Mouse (Mus musculus) MEL (cell line): ENCODE measurements around the gene Ifitm3. TPM values are rescaled to one million over a fixed set of nuclear protein-coding genes. Genes with fewer than 3 reads are reported as not detected.

Source experiments
- DNase-seq: peaks from one replicate; pipeline ENCODE4 v3.0.0; 2011; ENCODE audit warnings: low read depth, low spot score
- H3K27ac ChIP-seq: 2 replicates; pipeline ENCODE4 v1.5.1; 2012; ENCODE audit warnings: low read depth, mild to moderate bottlenecking, control low read depth, low read length, moderate library complexity; ENCODE audit not compliant: control insufficient read depth
- H3K27me3 ChIP-seq, 2 experiments: fragments of 150-350 bp in 1 of 2; sonication (generic) in 1 of 2; 2 replicates each; pipeline ENCODE4 v1.6.1; 2012; ENCODE audit warnings: low read length in 2 of 2, mild to moderate bottlenecking in 2 of 2, improper control_type of control experiment in 1 of 2, moderate library complexity in 1 of 2; ENCODE audit not compliant: insufficient read depth in 2 of 2, control insufficient read depth in 1 of 2
- H3K36me3 ChIP-seq, 2 experiments: 2 replicates each; pipeline ENCODE4 v1.6.1; 2012 to 2014; ENCODE audit warnings: low read length in 2 of 2, improper control_type of control experiment in 1 of 2, inconsistent platforms in 1 of 2, mild to moderate bottlenecking in 1 of 2; ENCODE audit not compliant: insufficient read depth in 2 of 2, control insufficient read depth in 1 of 2
- H3K4me1 ChIP-seq, 2 experiments: fragments of 150-350 bp in 1 of 2; sonication (generic) in 1 of 2; 2 replicates each; pipeline ENCODE4 v1.6.1; 2012; ENCODE audit warnings: low read length in 2 of 2, improper control_type of control experiment in 1 of 2, mild to moderate bottlenecking in 1 of 2; ENCODE audit not compliant: insufficient read depth in 2 of 2, control insufficient read depth in 1 of 2
- H3K4me3 ChIP-seq, 2 experiments: fragments of 150-350 bp in 1 of 2; sonication (generic) in 1 of 2; 2 replicates each; pipeline ENCODE4 v1.5.1; 2012; ENCODE audit warnings: low read depth in 2 of 2, low read length in 2 of 2, mild to moderate bottlenecking in 2 of 2, moderate library complexity in 2 of 2, control low read depth in 1 of 2, improper control_type of control experiment in 1 of 2; ENCODE audit not compliant: control insufficient read depth in 1 of 2, insufficient read depth in 1 of 2
- H3K79me2 ChIP-seq: 2 replicates; pipeline ENCODE4 v1.6.1; 2012; ENCODE audit warnings: mild to moderate bottlenecking, low read length, moderate library complexity; ENCODE audit not compliant: control insufficient read depth, poor library complexity, insufficient read depth
- H3K9ac ChIP-seq: 2 replicates; pipeline ENCODE4 v1.6.1; 2012; ENCODE audit warnings: low read depth, mild to moderate bottlenecking, control low read depth, low read length, moderate library complexity; ENCODE audit not compliant: control insufficient read depth, poor library complexity, severe bottlenecking
- H3K9me3 ChIP-seq: fragments of 150-350 bp; sonication (generic); replicated peaks from 2 replicates; pipeline ENCODE4 v1.6.1; 2012; ENCODE audit warnings: mild to moderate bottlenecking, low read length, improper control_type of control experiment, moderate library complexity; ENCODE audit not compliant: insufficient read depth
- CHD1 ChIP-seq: IDR thresholded peaks from 2 replicates; pipeline ENCODE4 v1.6.1; 2012; ENCODE audit warnings: low read depth, mild to moderate bottlenecking, inconsistent platforms, low read length, improper control_type of control experiment
- ETS1 ChIP-seq: IDR thresholded peaks from 2 replicates; pipeline ENCODE4 v1.6.1; 2012; ENCODE audit warnings: low read depth, mild to moderate bottlenecking, inconsistent platforms, low read length, improper control_type of control experiment, moderate library complexity
- KAT2A ChIP-seq: conservative IDR thresholded peaks from 2 replicates; pipeline ENCODE4 v1.6.1; 2012; ENCODE audit warnings: low read depth, low read length, improper control_type of control experiment, inconsistent platforms
- MAX ChIP-seq: IDR thresholded peaks from 2 replicates; pipeline ENCODE4 v1.6.1; 2011; ENCODE audit warnings: low read length, improper control_type of control experiment
- MAZ ChIP-seq: IDR thresholded peaks from 2 replicates; pipeline ENCODE4 v1.6.1; 2012; ENCODE audit warnings: low read depth, mild to moderate bottlenecking, inconsistent platforms, low read length, improper control_type of control experiment
- NELFE ChIP-seq: IDR thresholded peaks from 2 replicates; pipeline ENCODE4 v1.6.1; 2011; ENCODE audit warnings: low read depth, low read length, improper control_type of control experiment
- NRF1 ChIP-seq: IDR thresholded peaks from 2 replicates; pipeline ENCODE4 v1.6.1; 2014; ENCODE audit warnings: low read depth, mild to moderate bottlenecking, inconsistent platforms, low read length, improper control_type of control experiment, moderate library complexity; ENCODE audit not compliant: poor library complexity, insufficient read depth, severe bottlenecking
- POLR2AphosphoS5 ChIP-seq: IDR thresholded peaks from 2 replicates; pipeline ENCODE4 v1.6.1; 2012; ENCODE audit warnings: low read depth, borderline replicate concordance, mild to moderate bottlenecking, inconsistent platforms, low read length, moderate library complexity, mixed read lengths
- SIN3A ChIP-seq: IDR thresholded peaks from 2 replicates; pipeline ENCODE4 v1.6.1; 2012; ENCODE audit warnings: low read length, improper control_type of control experiment, inconsistent platforms
- SMC3 ChIP-seq: IDR thresholded peaks from 2 replicates; pipeline ENCODE4 v1.6.1; 2011; ENCODE audit warnings: low read depth, low read length, improper control_type of control experiment
- TAL1 ChIP-seq: IDR thresholded peaks from 2 replicates; pipeline ENCODE4 v1.6.1; 2012; ENCODE audit warnings: mild to moderate bottlenecking, inconsistent platforms, low read length, moderate library complexity, mixed read lengths
- TCF12 ChIP-seq: IDR thresholded peaks from 2 replicates; pipeline ENCODE4 v1.6.1; 2014; ENCODE audit warnings: low read depth, mild to moderate bottlenecking, inconsistent platforms, low read length, improper control_type of control experiment, moderate library complexity
- USF1 ChIP-seq: IDR thresholded peaks from 2 replicates; pipeline ENCODE4 v1.6.1; 2014; ENCODE audit warnings: low read depth, mild to moderate bottlenecking, inconsistent platforms, low read length, improper control_type of control experiment, moderate library complexity
- USF2 ChIP-seq, 2 experiments: IDR thresholded peaks; 2 replicates each; pipeline ENCODE4 v1.6.1; 2011 to 2012; ENCODE audit warnings: improper control_type of control experiment in 2 of 2, low read length in 2 of 2, borderline replicate concordance in 1 of 2, inconsistent platforms in 1 of 2, low read depth in 1 of 2, mild to moderate bottlenecking in 1 of 2; ENCODE audit not compliant: insufficient read depth in 1 of 2
- ZMIZ1 ChIP-seq: IDR thresholded peaks from 2 replicates; pipeline ENCODE4 v1.6.1; 2012; ENCODE audit warnings: low read depth, mild to moderate bottlenecking, inconsistent platforms, low read length, improper control_type of control experiment, moderate library complexity
- polyA plus RNA-seq, 2 experiments: library from polyadenylated mRNA; stranded (reverse) in 1 of 2; unstranded in 1 of 2; fragments of >175 nt in 1 of 2; fragments of >200 nt in 1 of 2; gene quantifications; 2 replicates each; pipeline versions ENCODE4 v1.2.1 to v1.2.4; 2012; ENCODE audit warnings: low replicate concordance in 2 of 2, low read depth in 1 of 2; ENCODE audit not compliant: insufficient read length in 2 of 2, insufficient read depth in 1 of 2, missing spikeins in 1 of 2
- total RNA-seq: library from RNA; depleted of rRNA; stranded (reverse); fragments of 300-350 nt; gene quantifications from 2 replicates; pipeline ENCODE4 v1.2.3, GENCODE M21; 2012

Gene Ifitm3
- total and polyA plus RNA-seq, 3 experiments, result 6.4 to 12.8 TPM; not detected in 1

- H3K9ac ChIP-seq, result no peak overlapping the region
- no peaks in the 10 kb centered on the region for H3K27me3 ChIP-seq
- TF ChIP-seq MAZ (no peak), POLR2AphosphoS5 (no peak), NRF1 (no peak), USF2 (IDR thresholded peaks at IDR 0.05; ENCODE audit: borderline replicate concordance in 1 of 2, insufficient read depth in 1 of 2, low read depth in 1 of 2, low read length in 2 of 2) (no peak), SIN3A (no peak), ETS1 (no peak), TCF12 (no peak), NELFE (no peak), SMC3 (no peak), KAT2A (no peak), ZMIZ1 (no peak), CHD1 (no peak), MAX (no peak)
- TF ChIP-seq, all 39 proteins: peak for 0
Measured at GRCm38 (mm10) chr7:141051060-141051685, 40.6 kb upstream of the Ifitm3 start.

GRCm38 (mm10) chr7:141049326-141049725, 38.8 kb upstream of the Ifitm3 start:
- Histone ChIP-seq H3K36me3 (0 out of 4 replicates have a peak, but pooled peaks cover 0 to 3% of the 10 kb centered on the region in 2 experiments), H3K79me2 (no peaks in the 10 kb centered on the region), H3K27me3 (no peaks in the 10 kb centered on the region), H3K27ac (no peak overlapping the region), H3K4me3 (no peak overlapping the region), H3K9ac (no peak overlapping the region), H3K9me3 (no peaks in the 10 kb centered on the region), H3K4me1 (peaks cover 0 to 12% of the 10 kb centered on the region in 2 experiments; a peak in 3 of 4 replicates)
- no peak for DNase-seq
- TF ChIP-seq SIN3A (no peak), TAL1 (no peak), ZMIZ1 (no peak), USF1 (no peak), MAX (no peak)

More at GRCm38 (mm10) chr7:141051060-141051685, 40.6 kb upstream of the Ifitm3 start:
- Histone ChIP-seq H3K4me3 (no peak overlapping the region), H3K4me1 (peaks cover 0 to 12% of the 10 kb centered on the region in 2 experiments; a peak in 3 of 4 replicates), H3K79me2 (no peaks in the 10 kb centered on the region), H3K27ac (no peak overlapping the region), H3K36me3 (0 out of 4 replicates have a peak, but pooled peaks cover 0 to 3% of the 10 kb centered on the region in 2 experiments), H3K9me3 (no peaks in the 10 kb centered on the region)
- DNase-seq, result no peak
